Mouse (Mus musculus): ENCODE results near the gene Susd1.

Susd1 gene

DNA sequence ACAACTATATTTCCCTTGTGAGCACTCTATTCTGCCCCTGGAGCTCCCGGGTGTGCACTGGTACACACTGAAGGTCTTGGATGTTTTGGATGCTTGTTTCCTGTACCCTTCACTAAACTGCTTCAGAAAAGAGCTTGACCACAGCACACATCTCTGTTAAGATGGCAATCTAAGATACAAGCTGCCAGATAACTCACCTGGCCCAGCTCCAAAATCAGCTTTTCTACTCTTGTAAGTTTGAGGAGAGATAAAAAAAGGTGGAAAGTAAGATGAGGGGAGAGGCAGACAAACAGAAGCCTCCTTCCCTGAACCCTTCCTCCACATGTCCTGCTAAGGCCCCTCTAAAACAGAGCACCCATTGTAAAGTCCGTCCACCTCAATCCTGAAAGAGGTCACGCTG is 115.7 kb downstream of the Susd1 start:
- no peak for DNase-seq (ENCODE audit: low spot score in 2 of 2)

DNA sequence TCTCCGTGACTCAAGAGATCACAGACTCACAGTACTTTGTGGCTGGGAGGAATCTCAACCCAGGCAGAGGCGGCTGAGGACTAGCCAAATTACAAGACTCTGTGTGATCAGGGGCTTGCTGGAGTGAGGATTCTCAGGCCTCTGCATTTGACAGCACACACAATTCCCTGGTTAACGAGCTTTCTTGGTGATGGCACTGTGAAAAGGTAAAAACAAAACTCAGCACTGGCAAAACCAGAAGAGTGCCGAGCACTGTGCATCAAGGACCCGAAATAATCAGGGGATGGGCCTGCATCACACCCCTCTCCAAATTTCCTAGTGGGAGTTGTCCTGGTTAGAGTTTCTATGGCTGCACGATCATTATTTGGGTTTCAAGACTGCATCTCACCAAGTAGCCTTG is 116.4 kb downstream of the Susd1 start:
- no peak for DNase-seq (ENCODE audit: low spot score in 2 of 2)

DNA sequence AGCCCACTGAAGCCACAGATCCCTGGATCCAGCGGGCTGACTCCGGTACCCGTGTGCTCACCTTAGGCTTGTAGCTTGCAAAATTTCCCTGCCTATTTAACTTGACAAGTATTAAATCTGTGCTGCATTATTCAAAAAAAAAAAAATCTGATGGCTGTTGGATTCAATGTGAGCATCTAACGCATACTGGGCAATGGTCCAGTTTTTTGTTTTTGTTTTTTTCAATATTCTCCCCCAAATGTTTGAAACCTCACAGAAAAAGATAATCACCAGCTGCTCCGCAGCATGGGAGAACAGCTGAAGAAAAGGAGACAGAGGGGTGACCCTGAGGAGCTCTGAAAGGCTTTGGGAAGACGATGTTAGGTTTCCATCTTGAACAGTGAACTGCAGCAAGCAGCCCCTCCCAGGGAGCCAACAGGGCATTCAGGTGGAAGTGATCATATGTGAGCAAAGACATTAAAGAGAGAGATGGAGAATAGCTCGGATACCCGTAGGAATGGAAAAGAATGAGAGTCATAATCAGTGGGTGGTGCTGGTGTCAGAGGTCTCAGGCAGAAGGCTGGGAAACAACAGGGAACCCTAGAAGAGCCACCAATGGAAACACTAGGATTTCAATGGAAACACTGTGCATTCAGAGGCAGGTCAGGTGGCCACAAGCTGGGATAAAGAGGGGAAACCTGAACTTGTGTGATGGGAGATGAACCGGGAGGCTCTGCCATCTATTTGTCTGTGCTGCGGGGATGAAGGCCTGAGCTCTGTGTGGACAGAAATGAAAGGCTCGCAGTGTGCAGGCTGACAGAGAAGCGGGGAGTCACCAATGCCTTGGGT is 117.0 kb downstream of the Susd1 start:
- DNase-seq (ENCODE audit: low spot score in 2 of 2) = no peak

DNA sequence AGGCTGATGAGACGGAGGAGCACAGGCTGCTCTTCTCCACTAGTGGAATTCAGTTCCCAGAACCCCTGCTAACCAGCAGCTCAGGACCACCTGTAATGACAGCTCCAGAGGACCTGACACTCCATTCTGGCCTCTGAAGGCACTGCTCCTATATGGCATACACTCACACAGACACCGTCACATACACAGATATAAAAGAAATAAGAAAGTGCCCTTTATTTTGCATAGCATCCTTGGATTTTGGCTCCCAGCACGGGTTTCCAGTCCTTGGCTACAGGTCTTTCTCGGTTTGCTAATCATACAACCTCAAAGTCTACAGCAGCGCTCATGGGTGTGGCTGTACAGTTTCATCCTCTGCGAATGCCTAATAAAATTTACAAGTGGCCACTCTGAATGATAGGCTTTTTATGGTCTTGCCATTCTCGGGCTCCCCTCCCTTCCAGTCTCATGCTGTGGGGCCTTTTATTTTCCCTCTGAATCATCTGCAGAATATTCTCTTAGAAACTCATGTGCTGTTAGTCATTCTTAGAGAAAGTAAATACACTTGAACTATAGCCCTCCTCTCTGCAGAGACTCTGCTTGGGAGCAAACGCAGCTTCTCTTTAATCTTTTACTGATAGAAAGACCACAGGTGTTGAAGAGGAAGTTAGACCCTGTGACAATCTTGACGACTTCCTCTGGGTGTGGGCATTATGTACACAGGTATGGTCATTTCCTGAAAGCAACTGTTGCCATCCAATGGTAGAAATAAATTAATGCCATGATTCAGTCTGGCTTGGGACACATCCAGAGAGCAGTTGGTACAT is 119.1 kb downstream of the Susd1 start:
- DNase-seq (ENCODE audit: low spot score in 2 of 2) = no peak

DNA sequence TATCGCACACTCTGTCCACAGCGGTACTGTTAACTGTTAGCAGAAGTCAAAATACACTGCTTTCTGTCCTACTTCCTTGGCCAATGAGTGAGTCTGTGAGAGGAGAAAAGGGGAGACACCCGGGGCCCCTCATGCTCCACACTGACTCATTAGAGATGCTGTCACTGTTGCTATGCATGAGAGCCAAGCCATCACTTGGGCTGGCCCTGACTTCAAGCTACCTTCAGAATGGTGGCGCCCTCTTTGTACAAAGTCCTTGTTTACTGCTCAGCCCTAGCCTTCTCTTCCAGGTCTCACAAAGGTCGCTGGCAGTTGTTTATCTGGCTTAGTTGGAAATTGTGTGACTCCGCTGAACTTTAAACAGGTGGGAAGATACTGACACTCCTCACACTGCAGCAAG is 119.8 kb downstream of the Susd1 start:
- no peak for DNase-seq (ENCODE audit: low spot score in 2 of 2)

DNA sequence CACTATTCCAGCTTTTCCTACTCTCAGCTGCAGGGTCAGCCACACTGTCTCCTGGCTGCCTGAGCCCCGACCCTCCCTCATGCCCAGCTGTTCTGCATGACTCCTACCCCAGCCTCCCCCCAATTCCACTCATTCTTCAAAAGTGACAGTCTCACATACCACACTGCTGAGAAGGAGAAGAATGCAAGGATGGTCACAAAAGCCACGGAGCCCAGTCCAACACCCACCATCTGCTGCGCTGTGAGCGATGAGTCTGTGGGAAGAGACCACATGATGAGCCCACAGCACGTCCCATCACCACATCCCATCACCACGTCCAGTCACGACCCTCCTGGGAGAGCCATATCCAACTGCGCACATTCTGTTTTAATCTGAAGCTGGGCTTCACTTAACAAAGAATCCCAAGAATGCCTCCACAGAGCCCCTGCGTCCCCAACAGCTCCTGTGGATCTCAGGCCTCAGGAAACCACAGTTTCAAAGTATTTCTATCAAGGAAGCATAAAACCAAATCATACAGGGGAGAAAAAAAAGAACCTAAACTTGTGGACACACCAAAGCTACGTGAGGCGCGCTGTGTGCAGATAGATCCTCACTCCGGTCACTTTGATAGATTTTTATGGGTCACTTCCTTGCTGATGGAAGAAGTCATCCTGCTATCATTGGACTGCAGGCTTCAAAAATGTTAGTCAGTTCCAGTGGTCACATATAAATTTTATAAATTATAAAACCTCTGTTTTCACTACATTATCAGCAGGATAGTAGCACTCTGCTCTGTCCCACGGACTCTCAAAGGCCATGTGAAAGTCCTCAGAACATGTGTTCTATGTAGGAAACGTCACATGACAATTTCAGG is 122.7 kb downstream of the Susd1 start:
- no peak for DNase-seq (ENCODE audit: low spot score in 2 of 2)

DNA sequence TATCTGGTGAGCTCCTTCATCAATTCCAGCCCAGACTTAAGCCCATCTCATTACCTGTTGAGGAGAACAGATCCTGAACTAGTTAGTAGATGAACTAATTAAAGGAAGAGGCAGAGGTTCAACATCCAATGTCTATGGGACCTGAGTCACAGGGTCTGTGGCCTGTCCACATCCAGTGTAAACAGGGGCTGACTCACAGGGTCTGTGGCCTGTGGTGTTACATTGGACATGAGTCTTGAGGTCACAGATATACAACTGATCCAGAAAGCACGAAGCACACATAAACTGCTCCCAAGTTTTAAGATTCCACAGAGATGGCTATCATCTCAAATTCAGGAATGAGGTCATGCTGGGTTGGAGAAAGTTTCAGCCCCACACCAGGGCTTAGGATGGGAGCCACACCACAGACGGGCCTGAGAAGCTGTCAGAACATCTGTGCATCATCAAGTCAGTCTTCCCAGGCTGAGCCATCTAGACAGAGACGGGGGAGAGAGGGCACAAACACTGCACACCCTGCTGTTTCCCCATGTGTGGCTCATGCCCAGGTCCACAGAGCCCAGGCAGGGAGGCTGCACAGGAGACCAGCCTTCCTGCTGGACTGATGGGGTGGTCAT is 123.4 kb downstream of the Susd1 start:
- DNase-seq (ENCODE audit: low spot score in 2 of 2) = no peak

DNA sequence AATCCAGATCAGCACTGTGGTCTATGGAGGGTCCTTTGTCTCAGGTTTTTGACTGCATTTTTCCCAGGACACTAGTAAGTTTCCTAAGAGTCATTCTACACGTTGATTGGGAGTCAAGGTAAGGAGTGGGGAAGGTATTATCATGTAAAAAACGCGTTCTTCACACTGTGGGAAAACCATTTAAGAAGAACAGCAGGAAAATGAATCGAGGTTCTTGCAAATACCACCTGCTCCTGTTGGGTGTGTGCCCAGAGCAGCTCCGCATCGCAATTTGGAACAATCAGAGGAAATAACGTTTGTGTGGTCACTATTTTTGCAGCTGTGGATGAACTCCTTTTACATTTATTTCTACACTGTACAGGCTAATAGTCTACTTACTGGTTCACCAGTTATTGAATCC is 125.5 kb downstream of the Susd1 start:
- no peak for DNase-seq (ENCODE audit: low spot score in 2 of 2)

DNA sequence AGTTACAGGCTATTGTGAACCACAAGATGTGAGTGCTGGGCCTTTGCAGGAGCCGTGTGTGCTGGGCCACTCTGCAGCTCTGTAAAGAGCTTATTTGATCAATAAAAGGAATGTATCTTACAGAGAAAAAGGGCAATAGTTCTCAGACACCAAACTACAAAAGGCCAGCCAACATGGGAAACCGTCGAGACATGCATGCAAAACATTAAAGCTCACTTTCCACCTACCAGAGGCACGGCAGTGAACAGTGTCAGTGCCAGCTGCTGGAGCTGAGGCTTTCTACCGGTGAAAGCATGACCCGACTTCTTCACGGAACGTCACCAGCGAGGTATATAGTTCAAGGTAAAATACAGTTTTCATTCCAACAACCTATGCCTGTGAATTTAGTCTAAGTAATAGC is 127.8 kb downstream of the Susd1 start:
- no peak for DNase-seq (ENCODE audit: low spot score in 2 of 2)

DNA sequence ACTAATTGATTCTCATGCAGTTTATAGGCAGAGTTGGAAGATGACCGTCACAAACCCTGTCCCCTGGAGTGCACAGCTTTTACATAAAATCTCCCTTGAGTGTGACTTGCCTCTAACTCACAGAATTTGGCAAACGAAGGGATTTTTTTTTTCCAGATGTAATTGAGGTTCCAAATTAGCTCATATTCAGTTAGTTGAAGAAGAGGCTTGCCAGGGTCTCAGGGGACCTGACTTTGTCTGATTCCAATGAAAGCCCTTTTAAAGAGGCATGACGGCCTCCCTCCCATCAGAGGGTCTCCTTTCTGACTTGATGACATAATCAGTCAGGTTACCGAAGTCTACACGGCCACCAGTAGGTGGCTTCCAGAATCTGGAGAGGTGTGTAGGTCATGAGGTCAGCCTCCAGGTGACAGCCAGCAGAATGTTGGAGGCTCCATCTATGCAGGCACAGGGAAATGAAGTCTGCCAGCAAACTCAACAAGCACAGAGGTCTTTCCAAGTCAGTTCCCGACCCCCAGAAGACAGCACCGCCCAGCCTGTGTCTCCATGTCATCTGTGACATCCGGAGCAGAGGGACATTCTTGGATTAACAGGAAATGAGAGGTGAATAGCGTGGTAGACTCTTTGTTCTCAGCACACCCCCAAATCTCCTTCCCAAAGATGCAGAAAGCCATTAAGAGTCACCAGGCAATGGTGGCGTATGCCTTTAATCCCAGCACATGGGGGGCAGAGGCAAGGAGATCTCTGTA is 130.4 kb downstream of the Susd1 start:
- DNase-seq (ENCODE audit: low spot score in 2 of 2) = no peak

DNA sequence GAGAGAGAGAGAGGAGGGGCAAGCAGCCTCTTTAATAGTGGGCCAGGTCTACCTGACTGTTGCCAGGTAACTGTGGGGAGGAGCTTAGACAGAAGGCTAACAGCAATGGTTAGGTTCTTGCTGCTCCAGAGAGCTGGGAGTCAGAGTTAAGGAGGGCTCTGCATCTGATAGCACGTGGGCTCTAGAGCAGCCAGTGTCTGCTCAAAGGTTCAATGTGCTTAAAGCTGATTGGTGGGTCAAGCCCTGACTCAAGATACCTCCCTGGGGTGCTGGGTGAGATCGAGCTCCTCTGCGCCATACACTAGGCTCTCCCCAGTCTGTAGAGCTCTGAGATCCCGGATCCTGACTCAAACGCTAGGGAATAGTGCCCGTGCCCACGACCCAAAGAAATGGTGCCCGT is 136.0 kb downstream of the Susd1 start:
- no peak for DNase-seq (ENCODE audit: low spot score in 2 of 2)

DNA sequence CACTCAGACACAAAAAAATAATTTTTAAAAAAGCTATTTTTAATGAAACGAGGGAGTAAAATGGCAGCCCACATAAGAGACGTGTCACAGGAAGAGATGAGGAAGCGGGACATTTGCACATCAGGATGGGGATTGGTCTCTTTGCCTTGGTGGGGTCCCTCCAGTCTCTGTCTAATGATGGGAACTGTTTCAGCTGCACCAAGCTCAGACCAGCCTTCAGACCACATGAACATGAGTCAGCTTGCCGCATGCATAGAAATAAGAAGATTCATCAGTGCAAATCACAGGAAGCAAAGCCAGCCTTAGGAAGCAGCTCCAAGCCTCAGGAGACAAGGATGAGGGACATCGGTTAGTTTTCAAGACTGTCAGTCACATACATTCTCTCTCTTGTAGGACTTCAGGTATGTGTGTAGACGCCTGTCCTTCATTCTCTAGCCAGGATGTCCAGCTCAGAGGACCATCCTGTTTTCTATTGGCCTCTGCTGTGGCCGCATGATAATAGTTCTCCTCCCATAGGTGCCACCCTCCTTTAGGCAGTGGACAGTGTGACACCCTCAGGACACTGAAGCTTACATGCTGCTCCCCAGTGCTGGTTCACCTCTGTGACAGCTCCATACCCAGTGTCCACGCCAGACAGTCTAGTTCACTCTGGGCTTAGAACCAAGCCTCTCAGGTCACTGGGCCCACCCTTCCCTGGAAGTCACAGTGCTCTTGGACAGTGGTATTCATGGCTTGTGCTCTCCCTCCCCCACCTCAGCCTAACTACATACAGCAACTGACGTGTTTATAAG is 137.2 kb downstream of the Susd1 start:
- DNase-seq (ENCODE audit: low spot score in 2 of 2) = no peak

DNA sequence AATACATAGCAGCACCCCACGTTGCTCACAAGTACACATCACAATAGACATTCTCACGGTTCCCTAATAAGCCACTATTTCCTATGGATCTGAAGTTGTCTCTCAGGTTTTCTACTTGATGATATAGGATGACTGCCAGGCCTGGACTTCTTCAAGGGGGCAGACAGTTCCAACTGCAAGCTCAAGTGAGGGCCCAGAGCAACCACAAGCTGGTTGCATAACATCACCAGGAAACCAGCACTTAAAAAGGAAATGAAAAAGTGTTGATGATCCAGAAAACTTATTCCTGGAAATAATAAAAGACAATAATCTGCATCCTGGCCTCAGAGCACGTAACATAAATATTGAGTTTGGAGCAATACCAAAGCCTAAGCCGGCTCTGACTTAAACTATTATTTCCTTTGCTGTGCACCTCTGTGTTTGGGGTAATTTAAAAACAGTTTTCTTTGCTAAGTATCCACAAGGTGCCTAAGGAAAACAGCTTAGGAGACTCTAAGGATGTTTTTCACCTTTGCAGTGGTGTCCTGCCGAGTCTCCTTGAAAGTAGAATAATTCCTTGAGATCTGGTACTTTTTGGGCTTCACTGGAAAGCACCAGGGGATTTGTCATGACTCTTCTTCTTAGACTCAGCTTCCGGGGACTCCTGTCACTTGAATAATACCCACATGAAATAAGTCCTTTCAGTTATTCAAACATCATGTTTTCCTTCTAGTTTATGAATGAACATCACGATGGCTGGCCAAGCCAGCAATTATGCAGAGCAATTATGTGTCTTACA is 139.5 kb downstream of the Susd1 start:
- no peak for DNase-seq (ENCODE audit: low spot score in 2 of 2)

DNA sequence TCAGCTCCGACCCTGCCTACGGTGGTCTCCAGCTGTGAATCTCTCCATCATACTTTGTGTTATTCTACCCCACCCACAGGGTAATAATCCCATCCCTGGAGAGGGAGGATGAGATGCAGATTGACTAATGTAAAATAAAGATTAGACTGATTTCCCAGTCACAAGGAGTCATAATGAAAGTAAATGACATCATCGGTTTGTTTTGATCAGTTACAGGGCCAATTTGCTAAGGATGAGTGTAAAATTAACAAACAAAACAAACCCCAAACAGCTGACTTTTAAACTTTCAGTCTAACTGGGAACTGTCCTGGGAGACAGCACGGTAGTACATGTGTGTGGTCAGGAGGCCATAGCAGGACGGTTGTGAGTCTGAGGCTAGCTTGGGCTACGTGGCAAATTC is 143.3 kb downstream of the Susd1 start:
- DNase-seq (ENCODE audit: low spot score in 2 of 2) = no peak

DNA sequence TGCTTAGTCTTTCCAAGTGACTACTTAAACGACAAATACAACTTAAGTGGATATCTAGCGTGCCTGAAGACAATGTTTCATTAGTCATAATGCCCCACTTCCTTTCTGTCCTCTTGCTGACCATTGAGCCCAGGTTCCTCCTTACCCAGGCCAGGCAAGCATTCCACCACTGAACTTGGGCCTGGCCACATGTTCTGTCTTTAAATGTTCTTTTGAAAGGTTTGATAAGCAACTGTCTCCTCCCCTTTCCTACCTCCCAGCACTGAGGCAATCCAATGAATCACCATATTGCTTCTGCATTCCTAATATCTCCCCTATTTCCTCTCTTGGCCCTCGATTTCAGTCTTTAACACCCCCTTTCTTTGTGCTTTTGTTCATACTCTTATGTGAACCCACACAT is 143.8 kb downstream of the Susd1 start:
- DNase-seq (ENCODE audit: low spot score in 2 of 2) = no peak

DNA sequence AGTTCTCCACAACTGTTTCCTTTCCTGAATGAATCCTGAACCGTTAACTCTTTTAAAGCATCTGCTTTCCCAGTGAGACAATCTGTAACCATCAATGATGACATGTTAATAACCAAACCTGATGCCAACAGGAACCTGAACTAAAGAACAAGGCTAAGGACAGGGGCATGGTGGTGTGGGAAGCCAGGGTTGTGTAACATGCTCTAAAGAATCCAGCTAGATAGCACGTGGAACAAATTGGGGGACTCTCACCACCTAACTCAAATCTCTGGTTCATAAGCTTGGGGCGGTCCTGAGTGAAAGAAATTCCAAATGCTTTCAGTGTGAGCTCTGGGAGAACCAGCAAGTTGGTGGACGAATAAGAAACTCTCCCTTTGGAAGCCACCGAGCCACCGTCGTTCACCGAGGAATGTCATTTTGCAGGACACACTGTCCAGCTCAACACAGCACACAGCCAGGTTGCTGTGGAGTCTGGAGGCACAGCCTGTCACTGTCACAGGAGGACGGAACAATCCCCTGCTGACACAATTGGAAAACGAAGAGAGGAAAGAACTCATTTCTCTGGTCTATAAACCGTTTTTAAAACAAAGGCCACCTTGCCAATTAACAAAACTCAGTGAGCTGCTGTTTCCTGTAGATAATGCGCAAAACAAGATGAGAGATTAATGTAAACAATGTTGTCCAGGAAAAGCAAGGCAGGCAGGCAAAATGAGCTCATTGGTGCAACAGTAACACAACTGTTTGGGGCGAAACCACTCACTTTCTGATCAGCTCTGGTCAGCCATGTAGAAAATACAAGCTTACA is 146.3 kb downstream of the Susd1 start:
- DNase-seq (ENCODE audit: low spot score in 2 of 2) = no peak

DNA sequence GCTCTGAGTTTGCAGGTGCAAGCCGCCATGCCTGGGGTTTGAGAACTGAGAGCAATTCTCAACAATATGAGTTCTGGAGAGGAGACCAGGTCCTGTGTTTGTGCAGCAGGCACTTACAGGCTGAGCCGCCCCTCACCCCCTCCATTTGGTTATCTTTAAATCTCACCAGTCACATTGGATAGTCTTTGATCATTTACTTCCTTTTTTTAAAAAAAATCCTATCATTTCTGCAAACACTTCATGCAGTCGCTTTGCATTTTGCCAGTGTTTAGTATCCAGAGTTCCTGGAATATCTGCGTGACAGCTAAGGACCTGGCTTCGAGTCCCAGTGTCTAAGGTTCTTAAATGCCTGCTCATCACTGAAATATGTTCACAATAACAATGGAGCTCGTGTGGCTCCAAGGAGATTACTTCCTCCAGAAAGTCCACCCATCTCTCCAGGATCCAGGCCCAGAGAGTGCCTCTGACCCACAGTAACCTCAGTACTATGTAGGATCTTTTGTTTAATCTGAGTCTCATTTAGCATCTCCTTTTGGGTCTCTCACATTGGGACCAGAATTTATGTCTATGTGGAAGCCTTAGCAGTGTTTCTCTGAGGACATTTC is 147.4 kb downstream of the Susd1 start:
- no peak for DNase-seq (ENCODE audit: low spot score in 2 of 2)

DNA sequence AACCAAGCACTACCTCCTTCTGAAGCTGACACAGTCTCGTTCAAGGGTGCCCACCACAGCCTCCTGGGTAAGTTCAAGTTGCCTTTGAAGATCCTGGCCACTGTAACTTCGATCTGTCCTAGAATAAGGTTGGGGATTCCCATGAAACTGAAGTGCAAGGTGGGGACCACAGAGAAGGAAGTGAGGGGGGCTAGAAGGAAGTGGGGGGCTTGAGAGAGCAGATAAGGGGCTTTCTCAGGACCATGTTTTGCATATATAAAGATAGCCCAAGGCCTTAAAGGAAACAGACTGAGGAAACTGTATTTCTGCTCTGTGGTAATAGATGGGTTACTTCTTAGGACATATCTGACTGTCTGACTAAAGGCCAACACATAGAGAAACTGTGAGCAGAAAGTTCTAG is 151.3 kb downstream of the Susd1 start:
- no peak for DNase-seq (ENCODE audit: low spot score in 2 of 2)
